Mouse (Mus musculus) testis, adult 2 months (tissue): Measurements from ENCODE around the gene Trim8. TPM values are rescaled to one million over a fixed set of nuclear protein-coding genes. Genes with fewer than 3 reads are reported as not detected.

ENCODE experiments used
- H3K27ac ChIP-seq: fragments of 200-500 bp; 2 replicates; pipeline ENCODE4 v1.5.1; 2012; ENCODE audit warnings: low read depth, low read length; ENCODE audit not compliant: control insufficient read depth, insufficient read depth
- H3K27me3 ChIP-seq: fragments of 200-500 bp; 2 replicates; pipeline ENCODE4 v1.6.1; 2012; ENCODE audit warnings: mild to moderate bottlenecking, low read length, moderate library complexity; ENCODE audit not compliant: control insufficient read depth, insufficient read depth
- H3K36me3 ChIP-seq: fragments of 200-500 bp; 2 replicates; pipeline ENCODE4 v1.6.1; 2012; ENCODE audit warnings: mild to moderate bottlenecking, low read length; ENCODE audit not compliant: control insufficient read depth, insufficient read depth
- H3K4me1 ChIP-seq: fragments of 200-500 bp; 2 replicates; pipeline ENCODE4 v1.6.1; 2012; ENCODE audit warnings: low read length; ENCODE audit not compliant: control insufficient read depth, insufficient read depth
- H3K4me3 ChIP-seq: fragments of 200-500 bp; 2 replicates; pipeline ENCODE4 v1.5.1; 2012; ENCODE audit warnings: low read depth, mild to moderate bottlenecking, low read length, moderate library complexity, mixed read lengths; ENCODE audit not compliant: control insufficient read depth
- CTCF ChIP-seq: fragments of 200-500 bp; IDR thresholded peaks from 2 replicates; pipeline ENCODE4 v1.5.1; 2012; ENCODE audit warnings: low read depth, mild to moderate bottlenecking, inconsistent platforms, low read length, moderate library complexity; ENCODE audit not compliant: control insufficient read depth, insufficient read depth, insufficient replicate concordance
- POLR2A ChIP-seq: fragments of 200-500 bp; IDR thresholded peaks from 2 replicates; pipeline ENCODE4 v1.6.1; 2012; ENCODE audit warnings: low read depth, mild to moderate bottlenecking, inconsistent platforms, low read length, moderate library complexity; ENCODE audit not compliant: control insufficient read depth
- polyA plus RNA-seq: library from polyadenylated mRNA; depleted of rRNA; stranded (reverse); fragments of >200 nt; gene quantifications from 2 replicates; pipeline ENCODE4 v1.2.3, GENCODE M21; 2012

Gene Trim8
- polyA plus RNA-seq, 1 experiment: 2.1 TPM

DNA sequence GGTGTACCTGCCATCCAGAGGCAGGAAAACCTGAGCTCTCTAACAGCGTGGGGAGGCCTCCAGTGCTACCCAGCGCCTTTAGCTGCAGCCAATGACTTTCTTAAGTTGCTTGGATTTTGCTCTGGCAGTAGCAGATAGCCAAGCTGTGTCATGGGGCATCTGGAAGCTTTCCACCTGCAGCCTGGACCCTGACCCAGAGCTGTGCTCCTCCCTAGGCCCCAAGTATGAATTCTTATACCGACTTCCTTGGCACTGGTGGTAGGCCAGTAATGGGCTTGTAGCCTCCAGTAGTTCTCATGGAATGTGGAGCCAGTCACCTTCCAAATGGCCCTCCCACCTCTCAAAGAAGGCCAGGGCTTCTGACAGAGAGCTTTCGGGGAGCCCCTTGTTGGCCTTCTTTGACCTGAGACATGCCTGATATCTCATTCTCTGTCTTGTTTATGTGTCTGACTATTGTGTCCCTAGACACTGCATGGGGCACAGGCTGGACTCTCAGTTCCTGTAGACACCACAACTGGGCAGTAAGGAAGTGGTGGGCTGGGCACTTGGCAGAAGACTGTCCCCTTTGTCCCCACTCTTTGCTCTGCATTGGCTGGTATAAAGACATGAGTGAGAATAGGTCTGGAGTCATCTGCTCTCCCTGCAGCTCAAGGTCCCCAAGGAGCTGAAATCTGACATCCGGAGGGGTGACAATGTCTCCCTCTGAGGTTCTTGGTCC, 45.3 kb upstream of the Trim8 start:
- no peaks in the 10 kb centered on the region; the same call in 1 of the 2 replicates for H3K4me1 ChIP-seq
- TF ChIP-seq CTCF (no peak), POLR2A (no peak)

DNA sequence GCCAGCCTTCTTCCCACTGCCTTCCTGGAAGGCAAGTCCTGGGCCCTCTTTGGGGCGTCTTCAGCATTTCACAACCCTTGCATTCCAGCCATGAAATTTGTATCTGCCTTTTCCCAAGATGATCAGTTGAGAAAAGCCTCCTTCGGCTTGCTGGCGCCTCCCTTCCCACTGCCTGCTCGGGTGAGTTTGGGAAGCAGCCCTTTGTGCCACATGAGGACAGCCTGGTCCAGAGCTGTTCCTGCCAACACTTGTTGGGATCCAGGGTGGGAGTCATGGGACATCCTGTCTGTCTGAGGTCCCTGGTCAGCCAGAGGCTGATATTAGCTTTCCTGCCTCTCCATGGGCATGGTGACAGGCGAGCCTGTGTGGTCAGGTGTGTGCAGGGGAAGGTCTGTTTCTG, 43.7 kb upstream of the Trim8 start:
- H3K4me1 ChIP-seq: no peaks in the 10 kb centered on the region; the same call in 1 of the 2 replicates
- TF ChIP-seq POLR2A: no peak
- no peak for TF ChIP-seq CTCF
- no peak overlapping the region for H3K4me3 ChIP-seq
- peaks cover 4% of the 10 kb centered on the region for H3K36me3 ChIP-seq
- H3K27me3 ChIP-seq: no peaks in the 10 kb centered on the region
- no peak overlapping the region for H3K27ac ChIP-seq

More for the DNA sequence above, 45.3 kb upstream of the Trim8 start:
- H3K27me3 ChIP-seq: no peaks in the 10 kb centered on the region
- no peak overlapping the region for H3K27ac ChIP-seq
- no peak overlapping the region for H3K4me3 ChIP-seq
- peaks cover 4% of the 10 kb centered on the region for H3K36me3 ChIP-seq

DNA sequence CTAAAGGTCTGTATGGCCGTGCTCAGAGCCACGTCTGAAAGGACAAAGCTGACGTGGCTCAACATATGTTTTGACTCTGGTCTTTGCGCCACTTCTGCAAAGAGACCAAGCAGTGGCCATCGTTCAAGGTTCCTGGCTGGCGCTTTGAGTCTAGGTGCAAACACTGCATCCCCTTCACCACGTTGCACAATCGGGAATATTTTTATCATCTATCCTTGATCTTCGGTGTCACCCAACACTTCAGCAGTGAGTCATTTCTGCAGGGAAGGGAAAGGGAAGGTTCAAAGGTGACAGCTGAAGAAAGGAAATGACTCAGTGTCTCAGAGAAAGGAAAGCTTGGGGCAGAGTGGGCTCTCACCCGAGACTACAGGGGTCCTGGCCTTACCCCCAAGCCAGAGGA, 42.2 kb upstream of the Trim8 start:
- H3K27me3 ChIP-seq: no peaks in the 10 kb centered on the region
- no peak overlapping the region for H3K4me3 ChIP-seq
- H3K4me1 ChIP-seq: no peaks in the 10 kb centered on the region; the same call in 1 of the 2 replicates
- no peak overlapping the region for H3K27ac ChIP-seq
- H3K36me3 ChIP-seq: peaks cover 3% of the 10 kb centered on the region; the same call in 1 of the 2 replicates
- TF ChIP-seq CTCF: no peak
- no peak for TF ChIP-seq POLR2A

DNA sequence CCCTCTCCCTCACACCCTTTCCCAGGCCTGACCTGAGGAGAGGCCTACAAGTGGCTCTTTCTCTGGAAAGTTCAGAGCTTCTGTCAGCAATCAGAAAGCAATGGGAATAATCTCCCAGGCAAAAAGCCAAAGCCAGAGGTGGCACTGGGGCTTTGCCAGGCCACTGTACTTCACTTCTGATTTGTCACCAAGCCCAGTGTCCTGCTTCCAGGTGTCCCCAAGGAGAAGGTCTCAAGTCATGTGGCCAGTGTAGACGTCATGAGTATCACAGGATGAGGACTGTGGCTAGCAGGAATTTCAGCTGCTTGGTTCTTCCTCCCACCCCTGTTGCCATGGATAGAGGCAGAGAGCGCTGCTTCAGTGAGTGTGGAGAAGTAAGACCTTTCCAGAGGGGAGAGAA, 41.6 kb upstream of the Trim8 start:
- Histone ChIP-seq H3K4me3 (no peak overlapping the region), H3K36me3 (peaks cover 3% of the 10 kb centered on the region; the same call in 1 of the 2 replicates), H3K27ac (no peak overlapping the region), H3K4me1 (no peaks in the 10 kb centered on the region; the same call in 1 of the 2 replicates), H3K27me3 (no peaks in the 10 kb centered on the region)
- no peak for TF ChIP-seq POLR2A
- TF ChIP-seq CTCF: no peak

DNA sequence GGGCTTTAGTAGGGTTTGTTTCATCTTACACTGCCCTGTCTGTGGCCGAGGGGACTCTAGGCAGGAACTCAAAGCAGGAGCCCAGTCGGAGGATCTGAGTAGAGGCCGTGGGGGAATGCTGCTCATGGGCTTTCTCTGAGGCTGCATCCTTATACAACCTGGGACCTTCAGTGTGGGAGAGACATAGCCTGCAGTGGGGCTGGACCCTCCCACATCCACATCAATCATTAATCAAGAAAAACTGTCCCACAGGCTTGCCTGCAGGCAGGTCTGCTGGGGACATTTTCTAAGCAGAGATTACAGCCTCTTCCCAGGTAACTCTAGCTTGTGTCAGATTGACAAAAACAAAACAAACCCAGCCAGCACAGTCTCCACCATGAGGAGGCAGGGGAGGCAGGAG, 38.9 kb upstream of the Trim8 start:
- Histone ChIP-seq H3K27me3 (no peaks in the 10 kb centered on the region), H3K4me3 (no peak overlapping the region), H3K4me1 (no peaks in the 10 kb centered on the region), H3K36me3 (no peaks in the 10 kb centered on the region; the same call in 1 of the 2 replicates), H3K27ac (no peak overlapping the region)
- TF ChIP-seq CTCF (no peak), POLR2A (no peak)

DNA sequence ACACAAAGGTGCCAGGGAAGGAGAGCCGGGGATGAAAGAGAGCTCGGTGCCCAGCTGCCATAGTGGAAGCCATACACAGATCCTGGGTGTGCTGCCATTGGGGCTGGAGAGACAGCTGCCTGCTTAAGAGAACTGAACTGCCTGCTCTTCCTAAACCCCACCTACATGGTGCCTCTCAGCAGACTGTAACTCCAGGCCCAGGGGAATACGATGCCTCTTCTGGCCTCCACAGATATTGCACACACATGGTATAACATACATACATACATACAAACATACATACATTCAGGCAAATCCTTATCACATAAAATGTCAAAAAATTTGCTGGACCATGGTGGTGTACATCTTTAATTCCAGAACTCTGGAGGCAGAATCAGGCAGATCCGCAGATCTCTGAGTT, 38.1 kb upstream of the Trim8 start:
- Histone ChIP-seq H3K4me1 (no peaks in the 10 kb centered on the region), H3K4me3 (no peak overlapping the region), H3K36me3 (no peaks in the 10 kb centered on the region), H3K27me3 (no peaks in the 10 kb centered on the region), H3K27ac (no peak overlapping the region)
- TF ChIP-seq CTCF: no peak
- no peak for TF ChIP-seq POLR2A

DNA sequence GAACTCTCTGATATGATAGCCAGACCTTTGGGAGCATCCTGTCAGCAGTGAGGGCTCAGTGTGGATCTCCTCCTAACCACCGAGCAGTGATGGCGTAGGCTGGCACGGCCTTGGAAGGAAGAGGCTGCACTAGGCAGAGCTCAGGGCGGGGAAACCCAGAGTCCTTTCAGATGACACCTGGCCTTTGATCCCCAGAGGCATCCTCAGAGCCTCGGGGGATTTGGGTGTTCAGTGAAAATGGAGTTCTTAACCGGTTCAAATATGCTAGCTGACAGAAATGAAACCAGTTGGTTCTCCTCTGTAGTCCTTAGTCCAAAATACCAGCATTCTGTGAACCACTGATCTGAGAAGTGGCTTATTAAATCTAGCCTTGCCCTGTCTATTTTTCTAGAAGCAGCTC, 35.3 kb upstream of the Trim8 start:
- no peak for TF ChIP-seq POLR2A
- no peak for TF ChIP-seq CTCF
- no peak overlapping the region for H3K27ac ChIP-seq
- no peaks in the 10 kb centered on the region for H3K4me1 ChIP-seq
- no peaks in the 10 kb centered on the region for H3K27me3 ChIP-seq
- no peak overlapping the region for H3K4me3 ChIP-seq
- H3K36me3 ChIP-seq: no peaks in the 10 kb centered on the region
